Mouse (Mus musculus) liver, postnatal 0 days (tissue): ENCODE results near the gene Dffa.

ENCODE experiments used
- CTCF ChIP-seq: sonication (generic); IDR thresholded peaks from 2 replicates; pipeline ENCODE4 v1.5.1; 2016; ENCODE audit warnings: antibody characterized with exemption, low read depth
- EP300 ChIP-seq: IDR thresholded peaks from 2 replicates; pipeline ENCODE4 v1.6.1; 2016; ENCODE audit warnings: antibody characterized with exemption, low read depth, mild to moderate bottlenecking

- TF ChIP-seq CTCF (0 out of 2 replicates have a peak, but pooled peaks have one; percentile 1), EP300 (no peak)
These were observed 50.9 kb downstream of the Dffa start for GRCm38 (mm10) chr4:149154859-149155258.
